In the genomic region with DNA sequence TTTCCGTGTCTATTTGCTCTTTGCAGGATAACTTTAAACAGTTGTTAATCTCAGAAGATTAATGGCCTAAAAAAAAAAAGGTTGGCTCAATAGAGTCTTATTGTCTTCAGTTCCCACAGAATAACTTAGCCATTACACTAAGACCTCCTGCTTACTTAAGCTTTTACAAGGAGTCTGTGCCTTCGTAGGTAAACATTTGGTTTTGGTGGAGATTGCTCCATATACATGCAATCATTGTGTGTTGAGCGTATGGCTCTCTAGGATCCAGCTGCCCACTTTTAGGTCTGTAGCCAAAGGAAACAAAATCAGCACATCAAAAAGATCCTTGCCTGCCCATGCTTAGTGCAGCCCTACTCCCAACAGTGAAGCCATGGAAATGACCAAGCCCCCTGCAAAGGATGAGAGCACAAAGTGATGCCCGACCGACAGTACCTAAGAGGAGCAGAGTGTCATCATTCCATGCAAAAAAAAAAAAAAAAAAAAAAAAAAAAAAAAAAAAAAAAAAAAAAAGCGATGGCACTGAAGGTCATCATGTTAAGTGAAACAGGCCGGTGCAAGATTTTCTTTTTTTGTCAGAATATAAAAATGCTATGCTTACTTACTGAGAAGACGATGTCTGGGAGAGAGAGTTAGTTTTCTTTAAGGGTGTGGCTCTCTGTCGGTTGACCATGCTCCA, we compare ENCODE assay signal across 24 mouse cellular contexts.
A peak's percentile ranks its signal among the peaks of the same experiment; 100 is the strongest.
DNase-seq lines count a peak whose midpoint lies in the region; ATAC-seq and TF ChIP-seq lines count a peak whose summit lies in the region.
"Had no signal": no experiment of that assay in that cellular context is flagged by ENCODE, and none has a peak within 500 bp of the region (broad histone marks: within the 10 kb centered on the region; RNA-seq: fewer than 3 reads in every experiment).

No protein-coding gene starts in this region.

- TF ChIP-seq CTCF in CH12.LX (conservative IDR thresholded peaks at IDR 0.05 in 1 of 2, IDR thresholded peaks at IDR 0.05 in 1 of 2; ENCODE audit: low read depth in 2 of 2, low read length in 2 of 2) = no peak
- no peak for TF ChIP-seq CTCF in stomach, postnatal 0 days (IDR thresholded peaks at IDR 0.05; ENCODE audit: low read depth)

- H3K27me3 ChIP-seq in CH12.LX (replicated peaks) = no peaks in the 10 kb centered on the region
- H3K27me3 ChIP-seq in stomach, postnatal 0 days (ENCODE audit: control insufficient read depth, insufficient read depth, low read length) = no peaks in the 10 kb centered on the region
- H3K27me3 ChIP-seq in midbrain, embryonic 15.5 days (replicated peaks) = no peaks in the 10 kb centered on the region
- H3K27me3 ChIP-seq: embryonic facial prominence, embryonic 13.5 days; embryonic facial prominence, embryonic 15.5 days; forebrain, embryonic 12.5 days had no signal

- no peak for TF ChIP-seq POLR2A in CH12.LX (IDR thresholded peaks at IDR 0.05; ENCODE audit: low read depth, low read length)

- no peak overlapping the region for H3K9ac ChIP-seq in CH12.LX (ENCODE audit: insufficient read depth, low read depth)
- no peak overlapping the region for H3K9ac ChIP-seq in ES-E14 (ENCODE audit: insufficient read depth, low read depth, low read length, poor library complexity, severe bottlenecking)
- no peak overlapping the region for H3K9ac ChIP-seq in stomach, postnatal 0 days (ENCODE audit: low read length)
- H3K9ac ChIP-seq in midbrain, embryonic 15.5 days = no peak overlapping the region
- H3K9ac ChIP-seq: embryonic facial prominence, embryonic 13.5 days; embryonic facial prominence, embryonic 15.5 days; forebrain, embryonic 12.5 days had no signal

- H3K27ac ChIP-seq in CH12.LX (ENCODE audit: insufficient read depth, low read depth) = no peak overlapping the region
- H3K27ac ChIP-seq in ES-E14 (ENCODE audit: insufficient read depth, low read depth, low read length, poor library complexity, severe bottlenecking) = no peak overlapping the region
- H3K27ac ChIP-seq in stomach, postnatal 0 days (replicated peaks) = no peak overlapping the region
- no peak overlapping the region for H3K27ac ChIP-seq in midbrain, embryonic 15.5 days
- H3K27ac ChIP-seq: embryonic facial prominence, embryonic 13.5 days; embryonic facial prominence, embryonic 15.5 days; forebrain, embryonic 10.5 days; forebrain, embryonic 12.5 days had no signal

- H3K4me3 ChIP-seq in CH12.LX (replicated peaks in 1 of 3; ENCODE audit: low read depth in 2 of 3, low read length in 2 of 3, poor library complexity in 1 of 3) (no peak overlapping the region), ES-E14 (ENCODE audit: insufficient read depth in 1 of 2, low read depth in 1 of 2, low read length in 2 of 2, poor library complexity in 1 of 2, severe bottlenecking in 1 of 2) (no peak overlapping the region)
- H3K4me3 ChIP-seq in stomach, postnatal 0 days (ENCODE audit: low read depth, low read length) = no peak overlapping the region
- no peak overlapping the region for H3K4me3 ChIP-seq in midbrain, embryonic 15.5 days
- H3K4me3 ChIP-seq: embryonic facial prominence, embryonic 13.5 days; embryonic facial prominence, embryonic 15.5 days; erythroblast, embryonic 14.5 days; forebrain, embryonic 10.5 days; forebrain, embryonic 12.5 days had no signal

- H3K9me3 ChIP-seq in CH12.LX (replicated peaks; ENCODE audit: low read length) = no peaks in the 10 kb centered on the region
- no peaks in the 10 kb centered on the region for H3K9me3 ChIP-seq in ES-E14 (ENCODE audit: control insufficient read depth, insufficient read depth, low read depth, low read length)
- H3K9me3 ChIP-seq in stomach, postnatal 0 days (ENCODE audit: control insufficient read depth, low read length) = no peaks in the 10 kb centered on the region
- H3K9me3 ChIP-seq in midbrain, embryonic 15.5 days = no peaks in the 10 kb centered on the region
- H3K9me3 ChIP-seq: embryonic facial prominence, embryonic 13.5 days; embryonic facial prominence, embryonic 15.5 days; forebrain, embryonic 10.5 days; forebrain, embryonic 12.5 days had no signal

- no peaks in the 10 kb centered on the region for H3K79me2 ChIP-seq in CH12.LX (replicated peaks; ENCODE audit: control insufficient read depth, extremely low read depth, insufficient read depth, poor library complexity, severe bottlenecking)

- 51% methylated on average over 9 of the region's 9 CpGs for WGBS in stomach, postnatal 0 days
- WGBS in midbrain, embryonic 15.5 days = 82% methylated on average over 9 of the region's 9 CpGs

- no peak for TF ChIP-seq RAD21 in CH12.LX (IDR thresholded peaks at IDR 0.05; ENCODE audit: low read depth, low read length)

- H3K4me2 ChIP-seq in CH12.LX (ENCODE audit: insufficient read depth, low read depth, poor library complexity, severe bottlenecking) = no peak overlapping the region
- no peak overlapping the region for H3K4me2 ChIP-seq in stomach, postnatal 0 days (replicated peaks; ENCODE audit: low read depth)
- H3K4me2 ChIP-seq in midbrain, embryonic 15.5 days = no peak overlapping the region
- H3K4me2 ChIP-seq: embryonic facial prominence, embryonic 13.5 days; embryonic facial prominence, embryonic 15.5 days; forebrain, embryonic 12.5 days had no signal

- peak; percentile 72; the same call in 1 of the 2 replicates for ATAC-seq in stomach, postnatal 0 days (ENCODE audit: low FRiP score, low TSS enrichment)
- ATAC-seq in midbrain, embryonic 15.5 days (replicated peaks) = no peak
- ATAC-seq: activated CD4-positive, CD25-positive, alpha-beta regulatory T cell, adult 4 months; forebrain, embryonic 14.5 days; forebrain, embryonic 16.5 days had no signal

- H3K36me3 ChIP-seq in CH12.LX (replicated peaks in 1 of 2; ENCODE audit: control insufficient read depth in 1 of 2, insufficient read depth in 1 of 2, low read length in 1 of 2) (no peaks in the 10 kb centered on the region), ES-E14 (ENCODE audit: control insufficient read depth, insufficient read depth, low read length, poor library complexity, severe bottlenecking) (no peaks in the 10 kb centered on the region)
- H3K36me3 ChIP-seq in stomach, postnatal 0 days (ENCODE audit: control insufficient read depth, insufficient read depth, low read length) = no peaks in the 10 kb centered on the region
- H3K36me3 ChIP-seq in midbrain, embryonic 15.5 days (replicated peaks) = no peaks in the 10 kb centered on the region
- H3K36me3 ChIP-seq: embryonic facial prominence, embryonic 13.5 days; embryonic facial prominence, embryonic 15.5 days; forebrain, embryonic 10.5 days; forebrain, embryonic 12.5 days had no signal

- DNase-seq in CH12.LX (ENCODE audit: extremely low read depth) (no peak), ES-E14 (ENCODE audit: low read depth, low spot score) (no peak)
- peak; percentile 57 for DNase-seq in fat pad, adult 2 months (ENCODE audit: extremely low read depth, low read depth, low spot score)
- no peak for DNase-seq in stomach, postnatal 0 days (ENCODE audit: low spot score)
- DNase-seq in spleen, postnatal 4 days (ENCODE audit: low spot score in 2 of 2) = no peak
- DNase-seq in cerebellum, adult 9-10 months = no peak
- DNase-seq: adrenal gland, adult 8-10 months; adrenal gland, postnatal 14 days; adrenal gland, postnatal 36 days; cerebellum, adult 11-12 months; cerebellum, adult 2 months; cerebellum, adult 9-11 months; cerebellum, postnatal 14 days; cerebellum, postnatal 36 days; embryo, embryonic 11 days had no signal

- no peaks in the 10 kb centered on the region for H3K4me1 ChIP-seq in CH12.LX (ENCODE audit: control insufficient read depth in 1 of 2, insufficient read depth in 2 of 2)
- H3K4me1 ChIP-seq in ES-E14 (ENCODE audit: control insufficient read depth in 2 of 2, insufficient read depth in 2 of 2, low read length in 2 of 2, poor library complexity in 1 of 2) = peaks cover 0 to 3% of the 10 kb centered on the region in 2 experiments; a peak in 1 of 4 replicates
- H3K4me1 ChIP-seq in stomach, postnatal 0 days (replicated peaks; ENCODE audit: control insufficient read depth, insufficient read depth) = no peaks in the 10 kb centered on the region
- H3K4me1 ChIP-seq in midbrain, embryonic 15.5 days = no peaks in the 10 kb centered on the region
- H3K4me1 ChIP-seq: forebrain, embryonic 10.5 days; forebrain, embryonic 12.5 days had no signal

- dilution Hi-C loops in CH12.LX (cut with MboI; ENCODE audit: extremely low pct_ligation_motif_present, extremely low pct_unique_long_range_greater_than_20kb, low sequenced_read_pairs) = no loop called here

- no peak for TF ChIP-seq EP300 in CH12.LX (IDR thresholded peaks at IDR 0.05; ENCODE audit: low read length)
- no peak for TF ChIP-seq EP300 in stomach, postnatal 0 days (optimal IDR thresholded peaks at IDR 0.05)

- in situ Hi-C loops in CH12.LX (cut with MboI; ENCODE audit: low pct_ligation_motif_present, low pct_unique_long_range_greater_than_20kb, low sequenced_read_pairs) = no loop called here
- in situ Hi-C loops in ES-E14 (cut with MboI; ENCODE audit: low sequenced_read_pairs in 2 of 2, unreplicated experiment in 2 of 2) = no loop called here

TF ChIP-seq in CH12.LX, 34 proteins besides CTCF, POLR2A, EP300 and RAD21:
- TF ChIP-seq ZNF384 (IDR thresholded peaks at IDR 0.05; ENCODE audit: low read depth, low read length) (peak; percentile 67), RCOR1 (conservative IDR thresholded peaks at IDR 0.05; ENCODE audit: low read depth, low read length) (no peak)

TF ChIP-seq in ES-E14, 5 proteins besides CTCF, POLR2A, EP300 and RAD21:
- TF ChIP-seq ZNF384 (IDR thresholded peaks at IDR 0.05; ENCODE audit: low read depth, low read length) = peak; percentile 86
- no peak for TF ChIP-seq CHD2 (IDR thresholded peaks at IDR 0.05; ENCODE audit: low read depth, low read length)
